Mouse (Mus musculus) kidney, adult 9 months (tissue): ENCODE measurements around the gene Epc2.

Experiments used
- DNase-seq: peaks from one replicate; pipeline ENCODE4 v3.0.0; 2022

Gene Epc2

DNA sequence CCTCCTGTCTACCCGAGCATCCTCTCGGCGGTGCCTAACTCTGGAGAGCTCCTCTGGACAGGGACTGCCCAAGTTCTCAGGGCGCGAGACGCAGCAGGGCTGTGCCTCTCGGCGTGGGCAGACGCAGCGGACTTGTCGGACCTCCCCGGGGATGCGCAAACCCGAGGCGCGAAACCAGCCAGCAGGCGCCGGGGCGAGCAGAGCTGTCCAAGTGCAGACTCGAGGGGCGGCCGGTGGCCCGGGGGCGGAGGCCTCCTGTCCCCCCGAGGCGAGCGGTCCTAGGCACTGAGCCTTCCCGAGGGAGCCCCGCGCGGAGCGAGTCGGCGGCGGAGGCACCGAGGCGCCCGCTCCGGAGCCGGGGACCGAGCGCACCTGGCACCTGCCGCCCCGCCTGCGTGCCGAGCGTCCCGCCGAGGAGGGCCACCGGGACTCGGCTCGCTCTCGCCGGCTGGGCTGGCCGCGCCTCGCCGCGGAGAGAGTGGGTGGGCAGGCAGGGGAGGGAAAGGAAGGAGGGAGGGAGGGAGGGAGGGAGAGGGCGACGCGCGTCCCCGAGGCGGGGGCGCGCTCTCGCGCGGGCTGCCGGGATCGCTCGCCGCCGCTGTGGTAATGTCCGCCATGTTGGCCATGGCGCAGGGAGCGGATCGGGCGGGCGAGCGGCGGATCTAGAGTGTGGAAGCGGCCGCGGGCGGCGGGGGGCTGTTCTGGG lies at the start of gene Epc2:
Gene Epc2, plus strand, starts transcription at position 556 of the 706 bp plus-strand sequence.
- peak; percentile 82 for DNase-seq

DNA sequence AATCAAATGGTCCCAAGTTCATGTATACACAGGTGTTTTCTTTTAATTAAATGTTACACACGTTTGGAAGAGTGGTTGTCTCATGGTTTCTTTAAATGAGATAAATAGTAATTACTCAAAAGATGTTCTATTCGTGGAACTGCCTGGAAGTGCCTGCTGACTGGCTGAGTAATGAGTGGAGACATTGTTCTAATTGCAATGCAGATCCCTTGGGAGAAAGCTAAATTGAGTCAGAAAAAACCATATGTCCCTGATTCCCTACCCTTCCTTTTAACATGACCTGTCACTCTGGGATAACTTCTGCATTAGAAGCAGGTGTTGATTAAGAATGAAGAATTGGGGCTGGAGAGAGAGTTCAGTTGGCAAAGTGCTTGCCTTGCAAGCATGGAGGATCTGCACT lies 45.3 kb upstream of the Epc2 start:
- DNase-seq, result no peak

DNA sequence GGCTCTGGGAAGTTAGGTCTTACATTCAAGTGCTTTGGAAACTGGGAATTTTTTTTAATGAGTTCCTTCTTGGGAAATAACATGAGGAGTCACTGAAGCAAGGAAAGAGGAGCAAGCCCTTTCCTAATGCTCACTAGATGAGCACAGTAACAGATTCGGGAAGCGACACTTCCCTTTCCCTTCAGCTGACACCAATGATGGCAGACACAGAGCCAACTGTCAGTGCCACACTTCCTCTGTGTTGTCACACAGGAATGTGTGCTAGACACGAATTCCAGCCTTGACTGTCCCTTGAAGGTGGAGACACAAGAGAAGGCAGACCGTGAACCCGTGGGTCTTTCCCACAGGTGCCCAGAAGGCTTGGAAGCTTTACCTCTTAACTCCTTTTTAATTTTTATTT lies 39.6 kb upstream of the Epc2 start:
- DNase-seq, result no peak

- DNase-seq, result no peak
Observed at GRCm38 (mm10) chr2:49412576-49412975, 38.7 kb upstream of the Epc2 start.

- no peak for DNase-seq
Observed at GRCm38 (mm10) chr2:49415868-49416267, 35.4 kb upstream of the Epc2 start.

- DNase-seq, result peak; percentile 13
Observed at GRCm38 (mm10) chr2:49417018-49417604, 34.2 kb upstream of the Epc2 start.

- DNase-seq, result no peak
Observed at GRCm38 (mm10) chr2:49420396-49420795, 30.9 kb upstream of the Epc2 start.

- DNase-seq, result peak; percentile 57
Observed at GRCm38 (mm10) chr2:49423857-49424256, 27.4 kb upstream of the Epc2 start.

GRCm38 (mm10) chr2:49424788-49425187 lies 26.5 kb upstream of the Epc2 start:
- no peak for DNase-seq

- DNase-seq, result no peak
Observed at GRCm38 (mm10) chr2:49426175-49426574, 25.1 kb upstream of the Epc2 start.

DNA sequence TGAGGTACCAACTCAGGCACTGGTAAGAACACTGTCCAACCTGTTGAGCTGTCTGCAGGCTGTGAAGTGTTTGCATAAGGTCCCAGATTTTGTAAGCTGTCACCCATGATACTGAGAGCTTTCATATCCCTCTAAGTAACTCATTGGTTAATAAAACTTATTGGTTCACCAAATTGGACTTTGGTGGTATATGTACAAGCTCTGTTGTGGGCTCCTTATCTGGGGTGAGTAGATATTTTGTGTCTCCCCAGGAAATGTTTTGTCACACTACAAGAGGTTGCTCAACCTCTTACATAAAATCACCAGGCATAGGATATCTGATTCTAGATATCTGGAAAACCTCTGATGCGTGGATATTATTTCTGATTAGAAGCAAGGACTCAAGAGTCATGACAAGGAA lies 20.3 kb upstream of the Epc2 start:
- DNase-seq, result no peak

DNA sequence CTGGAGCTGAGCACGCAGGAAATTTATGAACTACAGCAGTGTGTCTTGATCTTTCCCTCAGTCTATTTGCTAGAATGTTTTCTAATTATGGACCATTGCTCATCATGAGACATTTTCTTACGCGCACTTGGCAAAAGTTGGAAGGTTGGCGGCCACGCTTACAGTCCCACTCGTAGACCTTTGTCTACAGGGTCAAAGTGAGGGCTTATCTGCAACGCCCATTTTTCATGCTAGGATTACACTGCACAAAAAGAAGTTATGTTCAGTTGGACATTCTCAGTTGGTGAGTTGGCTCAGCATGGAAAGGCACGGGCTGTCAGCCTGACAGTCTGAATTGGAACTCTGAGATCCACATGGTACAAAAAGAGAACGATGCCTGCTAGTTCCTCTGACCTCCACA lies 18.1 kb upstream of the Epc2 start:
- peak; percentile 27 for DNase-seq

DNA sequence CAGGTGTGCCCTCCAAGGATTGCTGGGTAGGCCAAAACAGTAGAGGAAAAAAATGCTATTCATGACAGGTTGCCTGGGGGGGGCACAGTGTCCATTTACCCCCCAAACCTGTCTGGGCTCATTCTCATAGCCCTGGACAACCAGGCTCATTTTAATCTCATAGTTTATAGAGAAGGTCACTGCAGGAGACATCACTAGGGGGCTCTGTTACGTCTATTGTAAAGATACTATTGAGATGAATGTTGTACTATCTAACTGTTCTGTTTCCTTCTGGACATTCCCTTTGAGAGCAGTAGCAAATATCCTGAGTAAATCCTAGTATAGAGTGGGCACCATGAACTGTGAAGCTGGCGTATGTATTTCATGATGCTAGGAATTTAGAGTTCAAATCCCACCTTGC lies 5.0 kb upstream of the Epc2 start:
- DNase-seq, result no peak

DNA sequence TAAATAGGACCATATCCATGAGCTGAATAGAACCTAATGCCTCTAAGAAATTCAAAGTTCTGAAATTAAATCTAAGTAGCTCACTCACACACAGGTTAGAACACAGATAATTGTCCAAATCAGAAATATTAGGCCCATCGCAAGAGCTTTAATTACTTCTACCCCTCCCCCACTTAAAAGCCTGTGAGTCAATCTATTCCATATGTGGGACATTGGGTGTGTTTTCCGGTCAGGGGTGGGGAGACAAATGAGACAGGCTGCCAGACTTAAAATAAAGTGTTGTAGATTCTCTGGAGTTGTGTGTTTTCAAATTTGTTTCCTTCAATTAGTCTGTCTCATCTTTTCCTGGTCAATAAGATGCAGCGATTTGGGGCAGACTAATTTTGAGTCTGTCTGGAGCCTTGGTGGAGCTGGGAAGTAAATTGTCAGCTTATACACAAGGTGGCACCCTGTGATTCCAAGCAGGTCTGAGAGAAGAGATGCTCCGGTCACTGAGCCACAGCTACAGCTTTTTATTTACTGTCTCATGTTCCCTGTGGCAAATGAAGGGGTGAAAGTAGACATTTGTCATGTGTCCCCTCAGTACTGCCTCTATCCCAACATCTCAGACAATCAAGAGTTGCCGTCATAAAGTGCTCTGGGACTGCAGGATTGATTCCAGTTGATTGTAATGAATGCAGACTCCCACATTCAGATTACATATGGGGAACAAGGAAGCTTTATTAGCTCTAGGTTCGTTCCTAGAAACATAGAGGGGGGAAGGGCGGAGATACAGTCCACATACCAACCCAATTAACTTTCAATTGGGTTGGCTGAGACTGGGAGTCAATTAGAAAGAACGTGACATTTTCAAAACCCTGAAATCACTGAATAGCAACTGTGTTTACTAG lies 3.5 kb upstream of the Epc2 start:
- peak; percentile 21 for DNase-seq

DNA sequence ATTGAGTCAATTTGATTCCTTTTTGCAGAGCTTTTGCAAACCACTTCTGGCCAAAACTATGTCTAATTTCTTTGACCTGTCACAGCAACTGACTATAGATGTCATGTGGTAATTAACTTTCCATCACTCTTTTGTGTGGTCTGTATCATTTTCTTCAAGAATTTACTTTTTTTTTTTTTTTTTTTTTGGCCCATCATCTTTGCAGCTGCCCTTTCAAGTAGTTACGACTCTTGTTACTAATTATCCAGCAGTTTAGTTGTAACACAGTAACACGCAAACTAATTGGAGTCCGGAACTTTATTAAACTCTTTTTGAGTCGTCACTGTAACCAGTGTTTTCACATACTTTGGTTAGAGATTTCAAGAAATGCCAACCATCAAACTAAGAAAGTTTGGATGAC lies 819 bp upstream of the Epc2 start:
- no peak for DNase-seq

GRCm38 (mm10) chr2:49451637-49452211 lies 438 bp downstream of the Epc2 start:
- DNase-seq, result peak; percentile 94

DNA sequence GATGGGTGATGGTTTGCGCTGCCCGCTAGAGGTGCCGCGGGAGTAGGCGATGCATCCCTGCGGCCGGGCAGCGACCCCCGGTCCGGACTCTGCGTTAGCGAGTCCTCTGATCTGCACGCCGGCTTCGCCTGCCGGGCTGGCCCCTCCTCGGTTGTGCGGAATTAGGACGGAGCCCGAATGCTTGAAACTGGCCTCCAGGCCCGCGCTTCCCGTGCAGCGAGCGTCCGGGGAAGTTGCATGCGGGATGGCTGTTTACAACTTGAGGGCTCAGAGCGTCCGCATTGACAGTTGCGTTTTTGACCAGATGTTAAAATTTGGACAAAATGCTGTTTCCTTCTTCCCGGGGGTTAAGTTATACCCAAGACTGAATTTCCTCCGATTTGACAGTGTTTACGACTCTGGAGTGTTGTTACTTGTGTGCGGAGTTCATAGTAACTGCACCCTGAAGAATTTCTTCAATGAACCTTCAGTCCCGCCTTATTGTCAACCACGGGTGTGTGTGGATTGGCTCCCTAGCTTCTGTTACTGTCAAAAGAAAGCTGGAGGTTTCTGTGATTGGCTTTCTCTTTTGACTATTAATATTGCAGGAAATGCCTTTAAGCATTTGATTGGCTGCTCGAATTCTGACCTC lies 1.3 kb downstream of the Epc2 start:
- peak; percentile 90 for DNase-seq

DNA sequence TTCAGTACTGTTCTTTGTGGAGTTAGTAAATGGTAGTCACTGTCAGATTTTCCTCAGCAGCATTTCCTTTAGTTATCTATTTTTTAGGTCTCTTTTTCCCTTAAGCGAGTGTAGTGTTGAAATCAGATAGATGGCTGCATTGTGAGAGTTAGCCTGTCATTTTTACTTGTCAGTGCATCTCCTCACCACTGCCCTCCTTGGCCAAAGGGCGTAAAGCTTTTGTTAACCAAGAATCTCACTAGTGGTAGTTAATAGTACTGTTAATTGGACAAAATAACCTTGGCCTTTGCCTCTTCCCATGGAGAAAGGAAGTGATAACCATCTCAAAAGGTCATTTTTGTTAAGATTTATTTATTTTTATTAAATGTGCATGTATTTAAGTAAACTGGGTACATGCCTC lies 6.5 kb downstream of the Epc2 start:
- peak; percentile 23 for DNase-seq

DNA sequence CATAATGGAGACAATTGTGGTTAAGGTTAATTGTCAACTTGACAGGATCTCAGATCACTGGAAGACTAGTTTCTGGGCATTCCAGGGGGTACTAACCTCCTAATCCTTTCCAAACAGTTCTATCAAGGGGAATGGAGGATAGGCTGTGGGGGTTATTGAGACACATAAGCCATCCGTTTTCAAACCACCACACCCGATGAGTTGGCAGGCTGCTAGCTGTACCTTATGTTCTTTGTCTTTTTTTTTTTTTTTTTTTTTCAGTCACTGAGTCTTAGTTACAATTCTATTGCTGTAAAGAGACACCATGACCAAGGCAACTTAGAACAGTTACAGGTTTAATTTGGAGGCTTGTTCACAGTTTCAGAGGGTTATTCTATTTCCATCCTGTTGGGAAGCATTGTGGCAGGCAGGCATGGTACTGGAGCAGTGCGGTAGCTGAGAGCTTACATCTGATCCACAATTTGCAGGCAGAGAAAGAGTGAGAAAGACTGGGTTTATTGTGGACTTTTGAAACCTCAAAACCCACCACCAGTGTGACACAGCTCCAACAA lies 14.5 kb downstream of the Epc2 start:
- DNase-seq, result no peak

DNA sequence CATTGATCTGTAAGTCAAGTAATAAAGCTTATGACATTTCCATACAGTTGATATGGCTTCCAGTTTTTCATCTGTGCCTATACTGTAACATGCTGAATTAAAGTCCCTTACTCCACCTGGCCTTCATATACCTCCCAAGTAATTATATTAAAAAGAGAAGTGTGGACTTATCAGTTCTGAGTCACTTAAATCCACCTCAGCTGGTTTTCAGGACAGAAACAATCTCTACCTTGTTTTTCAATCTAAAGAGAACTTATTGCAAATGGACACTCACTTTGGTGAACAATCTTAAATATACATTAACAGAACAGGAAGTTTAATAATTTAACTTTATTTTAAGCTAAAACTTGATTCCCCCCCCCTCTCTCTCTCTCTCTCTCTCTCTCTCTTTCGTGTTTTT lies 15.8 kb downstream of the Epc2 start:
- DNase-seq, result no peak

DNA sequence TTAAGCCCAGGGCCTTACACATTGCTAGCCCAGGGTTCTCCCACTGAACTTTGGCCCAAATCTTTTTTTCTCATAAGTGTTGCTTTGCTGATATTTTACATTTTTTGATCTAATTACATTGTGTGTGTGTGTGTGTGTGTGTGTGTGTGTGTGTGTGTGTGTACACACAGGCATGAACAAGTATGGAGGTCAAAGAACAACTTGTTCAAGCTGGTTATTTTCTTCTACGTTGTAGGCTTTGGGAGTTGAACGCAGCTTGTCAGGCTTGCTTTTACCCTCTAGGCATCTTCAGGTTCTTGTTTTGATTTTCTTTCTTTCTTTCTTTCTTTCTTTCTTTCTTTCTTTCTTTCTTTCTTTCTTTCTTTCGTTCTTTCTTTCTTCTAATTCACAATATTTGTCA lies 19.9 kb downstream of the Epc2 start:
- DNase-seq, result no peak

GRCm38 (mm10) chr2:49471641-49472355 lies 20.5 kb downstream of the Epc2 start:
- no peak for DNase-seq
